Mouse (Mus musculus) spleen, adult 2 months (tissue): ENCODE results near the gene Fam53a.

Experiments used
- CTCF ChIP-seq: fragments of 200-500 bp; IDR thresholded peaks from 2 replicates; pipeline ENCODE4 v1.5.1; 2011; ENCODE audit warnings: mild to moderate bottlenecking, inconsistent platforms; ENCODE audit not compliant: insufficient read depth, insufficient read length, insufficient replicate concordance; ENCODE audit errors: extremely low read depth
- POLR2A ChIP-seq: fragments of 200-500 bp; IDR thresholded peaks from 2 replicates; pipeline ENCODE4 v1.6.1; 2011; ENCODE audit warnings: low read depth, low read length, inconsistent platforms

DNA sequence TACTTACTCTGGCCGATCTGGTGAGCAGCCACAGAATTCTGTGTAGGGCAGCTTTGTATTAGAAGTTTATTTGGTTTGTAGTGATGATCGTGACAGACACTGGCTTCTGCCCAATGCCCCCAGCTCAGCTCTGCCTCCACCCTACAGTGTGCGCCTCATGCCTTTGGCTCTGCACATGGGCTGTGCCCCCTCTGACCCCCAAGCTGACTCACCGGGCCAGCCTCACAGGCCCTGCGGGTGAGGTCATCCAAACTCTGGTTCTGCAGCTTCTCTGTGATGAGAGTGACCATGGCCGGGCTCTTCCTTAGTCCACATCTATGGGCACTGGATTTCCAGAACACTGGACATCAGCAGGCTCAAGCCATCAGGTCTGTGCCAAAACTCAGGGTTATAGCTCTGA, 15.0 kb downstream of the Fam53a start:
- no peak for TF ChIP-seq CTCF
- no peak for TF ChIP-seq POLR2A
